ENCODE assay signal across 13 mouse cellular contexts in the genomic region with DNA sequence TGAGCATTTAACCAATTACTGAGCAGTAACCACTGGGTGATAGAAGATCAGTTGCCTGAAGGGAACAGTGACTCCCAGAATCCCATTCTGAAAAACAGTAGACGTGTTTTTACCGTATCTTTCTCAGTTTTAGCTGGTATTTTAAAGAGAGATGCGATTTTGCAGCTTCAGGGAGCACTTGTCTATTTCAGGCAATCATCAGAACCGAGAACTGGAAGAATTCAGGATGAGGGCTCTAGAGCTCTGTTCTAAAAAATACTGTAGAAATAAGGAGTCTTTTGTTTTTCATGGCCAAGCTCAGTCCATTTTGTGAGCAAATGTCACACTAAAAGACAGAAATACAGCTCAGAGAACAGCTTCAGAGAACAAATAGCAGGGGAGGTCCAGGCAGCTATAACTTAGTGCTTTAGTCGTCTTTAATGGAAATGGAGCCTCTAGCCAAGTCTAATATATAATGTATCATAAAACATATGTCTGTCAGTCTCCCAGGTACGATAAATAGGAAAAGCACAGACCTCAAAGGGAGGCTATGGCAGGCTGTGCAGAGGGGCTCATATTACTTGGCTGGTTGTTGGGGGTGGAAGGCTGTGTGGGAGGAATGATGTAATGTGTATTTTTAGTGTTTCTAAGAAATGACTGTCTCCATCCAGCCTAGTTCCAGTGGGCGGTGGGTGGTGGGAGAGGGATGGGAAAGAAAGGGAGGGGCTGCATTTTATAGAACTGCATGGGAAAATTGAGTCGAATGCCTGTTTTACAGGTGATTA. TPM values are rescaled to one million over a fixed set of nuclear protein-coding genes. Genes with fewer than 3 reads are reported as not detected.
DNase-seq lines count a peak whose midpoint lies in the region; TF ChIP-seq lines count a peak whose summit lies in the region.
"Had no signal": no experiment of that assay in that cellular context is flagged by ENCODE, and none has a peak within 500 bp of the region (broad histone marks: within the 10 kb centered on the region; RNA-seq: fewer than 3 reads in every experiment).

No protein-coding gene starts in this region.

- H3ac ChIP-seq in myocyte (ENCODE audit: control insufficient read depth, insufficient read length): no peak overlapping the region

- no peaks in the 10 kb centered on the region for H3K36me3 ChIP-seq in myocyte (ENCODE audit: control insufficient read depth, insufficient read depth)

- no peaks in the 10 kb centered on the region for H3K27me3 ChIP-seq in myocyte (ENCODE audit: control insufficient read depth, insufficient read depth, insufficient read length)

- TF ChIP-seq POLR2A in myocyte (IDR thresholded peaks at IDR 0.05; ENCODE audit: insufficient read length, low read depth): no peak

- H3K79me2 ChIP-seq in myocyte (ENCODE audit: control insufficient read depth, insufficient read depth): no peaks in the 10 kb centered on the region

- DNase-seq in layer of hippocampus, adult 11-12 months (ENCODE audit: low spot score): peak; percentile 2
- no peak for DNase-seq in layer of hippocampus, postnatal 36 days
- peak; percentile 28 for DNase-seq in embryo, embryonic 11 days
- DNase-seq in frontal cortex, postnatal 10 days (ENCODE audit: low spot score in 2 of 2): peak; percentile 13 to 20
- no peak for DNase-seq in adrenal gland, adult (ENCODE audit: inconsistent age in 2 of 2, low spot score in 1 of 2)
- DNase-seq in cerebellum, adult 9-10 months: no peak
- DNase-seq: thymus, adult 18-20 months had no signal

- no peak overlapping the region for H3K4me3 ChIP-seq in myocyte
- H3K4me3 ChIP-seq: erythroblast, embryonic 14.5 days had no signal

- H3K4me2 ChIP-seq in myocyte (ENCODE audit: low read depth): peak overlapping the region; percentile 12

TF ChIP-seq in myocyte, 11 proteins besides CTCF, POLR2A, EP300 and RAD21:
- TF ChIP-seq CEBPB (IDR thresholded peaks at IDR 0.05; ENCODE audit: insufficient read depth, poor library complexity, severe bottlenecking) (no peak), MAX (IDR thresholded peaks at IDR 0.05; ENCODE audit: low read depth) (no peak), TCF3 (IDR thresholded peaks at IDR 0.05; ENCODE audit: insufficient read length, low read depth) (no peak), MYOG (IDR thresholded peaks at IDR 0.05; ENCODE audit: control insufficient read depth in 1 of 3, insufficient read depth in 1 of 3, insufficient read length in 2 of 3, low read depth in 2 of 3) (no peak), SRF (IDR thresholded peaks at IDR 0.05; ENCODE audit: control insufficient read depth, insufficient read length, low read depth) (no peak), POLR2AphosphoS2 (IDR thresholded peaks at IDR 0.05; ENCODE audit: insufficient read length, low read depth) (no peak), REST (IDR thresholded peaks at IDR 0.05; ENCODE audit: insufficient read depth, insufficient read length) (no peak), USF1 (IDR thresholded peaks at IDR 0.05; ENCODE audit: low read depth) (no peak), E2F4 (IDR thresholded peaks at IDR 0.05; ENCODE audit: insufficient read depth) (no peak), TCF12 (IDR thresholded peaks at IDR 0.05; ENCODE audit: insufficient read depth, poor library complexity, severe bottlenecking) (no peak), MYOD1 (IDR thresholded peaks at IDR 0.05; ENCODE audit: control insufficient read depth in 1 of 3, insufficient read length in 2 of 3, low read depth in 2 of 3) (no peak)

RNA-seq across cellular contexts. Expression of gene H2al1n, which starts 4.7 kb away (rescaled TPM):
- total RNA-seq in layer of hippocampus, postnatal 36 days (2021): not detected
- not detected for polyA plus RNA-seq in myocyte (2012; fragmentation: generic; extraction: Trizol)
- total RNA-seq: MEL had no signal
- polyA plus RNA-seq: brain, embryonic 14.5 days; erythroblast, embryonic 14.5 days; inflammation-experienced regulatory T-cells, adult 6 months; liver, embryonic 14.5 days had no signal

Comparison
In these comparisons a context has a peak if more than half of its experiments do, and no peak if none do; other contexts are left out.
1. DNase-seq: peak in layer of hippocampus, adult 11-12 months (single experiment), embryo, embryonic 11 days (single experiment) and frontal cortex, postnatal 10 days (2 of 2); none in layer of hippocampus, postnatal 36 days (0 of 2), adrenal gland, adult (0 of 2) and cerebellum, adult 9-10 months (single experiment).